Mouse (Mus musculus) common myeloid progenitor, adult 5-6 weeks (primary cell): ENCODE measurements at regions not wholly inside any gene's neighbourhood (a gene's known extent, or its start where the extent isn't known, plus 50 kb on each side); places are given as distances from the start of the nearest gene placed in this dataset.
A peak's percentile ranks its signal among the peaks of the same experiment; 100 is the strongest.

ENCODE experiments used
- ATAC-seq: replicated peaks from 2 replicates; pipeline ENCODE4 v1.8.0; 2016; ENCODE audit warnings: low read depth, mild to moderate bottlenecking, moderate TSS enrichment, inconsistent platforms; ENCODE audit not compliant: poor library complexity, severe bottlenecking

DNA sequence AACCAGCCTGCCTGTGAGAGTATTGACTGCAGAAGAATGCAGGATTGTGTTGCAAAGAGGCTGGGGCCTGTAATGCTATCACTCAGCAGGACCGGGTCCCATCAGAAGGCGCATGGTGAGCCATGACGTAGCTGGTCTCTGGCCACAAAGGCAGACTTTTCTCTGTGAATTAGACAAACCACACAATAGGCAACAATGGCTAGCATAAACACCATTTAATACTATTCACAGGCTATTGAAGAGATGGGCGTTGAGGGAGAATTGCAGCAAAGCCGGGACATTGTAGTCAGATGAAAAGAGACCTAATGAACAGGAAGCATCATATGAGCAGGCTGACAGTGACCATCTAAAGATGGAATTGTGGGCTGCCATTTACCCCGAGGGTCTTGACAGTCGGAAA is 149.4 kb downstream of the Gm9376 start:
- no peak for ATAC-seq

DNA sequence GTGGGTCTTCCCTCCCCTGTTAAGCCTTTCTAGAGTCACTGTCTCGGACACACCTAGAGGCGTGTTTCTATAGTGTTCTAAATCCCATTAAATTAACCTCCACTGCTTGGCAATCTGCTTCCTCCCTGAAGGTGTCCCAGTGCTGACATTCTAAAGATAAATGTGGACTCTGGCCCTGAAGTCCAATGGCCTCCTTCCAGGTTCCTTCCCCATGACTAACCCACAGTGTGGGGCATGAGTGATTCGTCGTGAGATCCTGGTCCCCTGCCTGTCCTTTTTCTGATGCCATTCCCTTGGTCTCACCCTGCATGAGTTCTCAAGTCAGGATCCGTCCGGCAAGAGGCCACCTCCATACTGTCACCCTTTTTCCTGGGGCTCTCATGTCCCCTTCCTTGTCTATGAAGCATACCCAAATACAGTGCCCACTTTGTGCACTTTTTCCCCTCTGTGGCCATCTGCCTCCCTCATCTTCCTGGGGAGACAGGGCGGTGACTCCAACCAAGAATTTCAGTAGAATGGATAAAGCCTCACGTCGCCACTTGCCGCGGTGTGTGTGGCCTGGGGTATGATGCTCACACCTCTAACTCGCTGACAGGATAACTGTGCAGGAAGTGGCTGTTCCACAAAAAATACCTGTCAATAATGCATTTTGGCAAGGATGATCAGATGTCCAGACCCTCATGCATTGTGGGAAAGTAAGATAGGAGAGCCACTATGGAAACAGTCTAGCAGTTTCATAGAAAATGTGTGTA is 152.9 kb downstream of the Gm9376 start:
- ATAC-seq = no peak

DNA sequence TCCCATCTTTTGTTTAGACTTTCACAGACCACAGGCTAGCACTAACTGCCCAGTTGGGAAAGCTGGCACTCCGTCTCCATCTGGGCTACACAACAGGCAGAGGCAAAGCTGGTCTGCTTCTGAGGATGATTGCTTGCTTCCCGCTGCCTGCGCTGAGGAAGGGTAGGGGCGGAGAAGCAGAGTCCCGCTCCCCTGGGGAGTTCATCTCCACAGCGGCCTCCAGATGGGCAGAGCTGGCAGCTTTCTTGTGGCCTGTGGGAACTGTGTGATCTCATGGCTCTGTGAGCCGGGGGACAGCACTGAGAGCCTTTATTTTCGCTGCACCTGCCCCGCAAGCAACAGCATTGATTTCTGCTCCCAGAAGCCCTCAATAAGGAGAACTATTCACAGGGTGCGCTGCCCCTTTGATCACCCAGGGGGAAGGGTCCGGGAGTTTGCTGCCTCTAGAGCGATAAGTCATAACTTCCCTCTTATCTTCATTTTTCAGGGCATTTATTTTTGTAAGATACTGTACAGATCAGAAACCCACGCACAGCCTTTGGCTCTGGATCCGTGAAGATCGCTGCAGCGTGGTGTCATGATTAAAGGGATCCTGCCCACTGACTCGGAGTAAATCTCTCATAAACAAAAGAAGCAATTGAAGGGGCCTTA is 155.7 kb downstream of the Gm9376 start:
- ATAC-seq = peak; percentile 46

DNA sequence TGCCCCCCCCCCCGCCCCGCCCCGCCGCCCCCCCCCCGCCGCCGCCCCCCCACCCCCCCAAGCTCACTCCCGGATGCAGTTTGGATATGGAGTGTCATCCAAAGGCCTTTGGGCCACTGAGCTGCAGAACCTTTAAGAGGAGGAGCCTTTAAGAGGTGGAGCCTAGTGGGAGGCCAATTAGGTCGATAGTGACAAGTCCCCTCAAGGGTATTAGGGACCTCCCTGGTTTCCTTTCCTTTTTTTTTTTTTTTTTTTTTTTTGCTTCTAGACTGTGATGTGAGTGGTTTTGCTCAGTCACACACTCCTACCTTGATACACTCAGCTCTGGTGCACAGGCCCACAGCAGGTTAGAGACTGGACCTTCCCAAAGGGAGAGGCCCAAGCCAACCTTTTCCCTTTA is 156.5 kb downstream of the Gm9376 start:
- peak; percentile 65 for ATAC-seq

DNA sequence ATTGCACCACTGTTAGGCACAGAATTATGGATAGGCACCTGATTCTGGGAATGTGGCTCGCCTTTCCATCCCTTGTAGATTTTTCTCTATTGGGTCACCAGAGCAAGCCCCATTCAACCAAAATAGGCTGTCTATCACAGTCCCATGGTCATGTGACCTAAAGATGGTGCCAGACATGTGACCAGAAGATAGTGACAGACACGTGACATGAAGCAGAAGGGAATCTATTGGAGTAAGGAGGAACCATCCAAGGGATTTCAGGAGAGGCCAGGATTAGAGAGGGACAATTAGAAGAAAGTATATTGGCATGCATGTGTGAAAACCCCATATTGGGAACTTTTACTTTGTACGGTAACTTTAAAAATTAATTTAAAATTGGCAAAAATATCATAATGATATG is 159.8 kb downstream of the Gm9376 start:
- ATAC-seq = no peak

DNA sequence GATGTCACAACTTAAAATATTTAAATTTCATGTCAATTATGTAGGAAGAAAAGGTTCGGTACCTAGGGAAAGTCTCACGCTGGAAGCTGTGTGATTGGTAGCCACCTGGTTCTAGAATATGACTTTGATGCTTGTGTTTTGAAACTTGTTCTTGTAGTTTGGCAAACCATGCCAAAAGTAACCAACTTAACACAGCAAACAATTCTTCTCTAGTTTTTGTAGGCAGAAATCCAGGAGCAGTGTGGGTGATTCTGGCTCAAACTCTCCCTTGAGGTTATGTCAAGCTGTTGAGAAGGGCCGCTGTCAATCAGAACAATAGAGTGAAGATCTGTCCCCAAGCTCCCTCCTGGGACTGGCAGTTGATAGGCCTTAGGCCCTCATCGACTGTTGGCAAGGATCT is 163.5 kb downstream of the Gm9376 start:
- no peak for ATAC-seq

DNA sequence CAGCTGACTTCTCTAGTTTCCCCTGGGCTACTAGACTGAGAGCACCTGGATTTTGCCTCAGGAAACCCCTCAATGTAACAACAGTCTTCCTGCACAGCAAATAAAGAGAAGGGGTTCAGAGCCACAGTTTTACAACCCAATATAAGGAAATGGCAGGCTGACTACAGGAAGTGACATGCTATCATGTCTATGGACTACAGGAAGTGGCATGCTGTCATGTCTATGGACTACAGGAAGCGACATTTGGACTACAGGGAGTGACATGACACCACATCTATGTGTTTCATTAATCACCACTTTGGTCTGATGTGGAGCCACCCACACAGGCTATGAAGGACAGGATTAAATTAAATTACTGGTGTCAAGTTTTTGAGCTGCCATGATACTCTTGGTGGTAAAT is 164.0 kb downstream of the Gm9376 start:
- peak; percentile 37; the same call in 1 of the 2 replicates for ATAC-seq

DNA sequence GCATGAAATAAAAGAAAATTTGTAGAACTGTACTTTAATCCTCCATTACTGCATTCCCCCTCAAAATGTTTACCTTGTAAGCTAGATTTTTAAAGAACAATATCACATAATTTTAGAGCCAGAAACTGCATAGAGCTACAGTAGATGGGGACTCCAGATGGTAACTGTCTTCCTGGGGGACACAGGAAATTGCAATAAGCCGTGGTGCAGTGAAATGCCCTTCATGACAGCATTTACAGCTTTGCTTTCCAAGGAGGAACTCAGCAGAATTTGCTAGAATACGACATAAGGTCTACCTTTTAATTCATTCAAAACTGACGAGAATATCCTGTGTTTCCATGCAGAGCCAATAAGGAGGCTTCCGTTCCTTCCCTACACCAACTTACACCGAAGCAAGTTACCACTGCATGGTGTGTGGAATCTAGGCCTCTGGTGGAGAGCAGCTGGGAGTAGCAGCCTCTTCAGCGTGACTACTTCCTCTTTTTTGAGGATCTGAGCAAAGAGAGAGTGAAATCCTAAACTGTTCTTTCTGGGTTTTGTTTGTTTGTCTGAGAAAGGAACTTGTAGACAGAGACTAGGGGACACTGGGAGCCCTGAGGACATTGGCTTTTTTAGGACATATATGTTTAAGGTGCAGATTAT is 164.6 kb downstream of the Gm9376 start:
- ATAC-seq = peak; percentile 92
